In the genomic region with DNA sequence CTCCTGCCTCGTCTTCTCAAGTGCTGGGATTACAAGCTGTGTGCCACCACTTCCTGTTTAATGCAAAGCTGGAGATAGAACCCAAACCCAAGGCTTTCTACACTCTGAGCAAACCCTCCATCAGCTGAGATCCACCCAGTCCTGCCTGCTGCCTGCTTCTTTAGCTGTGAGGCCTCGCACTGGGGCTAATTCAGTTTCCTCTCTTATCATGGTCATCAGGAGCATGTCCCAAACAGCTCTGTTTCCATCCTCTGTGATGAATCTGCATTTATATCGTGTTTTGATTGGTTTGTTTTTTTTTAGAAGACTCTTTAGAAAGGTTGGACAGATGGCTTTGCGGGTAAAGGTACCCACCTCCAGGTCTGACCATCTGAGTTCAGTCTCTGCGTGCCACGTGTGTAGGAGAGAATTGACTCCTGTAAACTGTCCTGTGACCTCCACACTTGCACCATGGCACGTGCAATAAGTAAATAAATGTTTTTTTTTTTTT, we compare ENCODE assay signal across 9 mouse cellular contexts. TPM values are rescaled to one million over a fixed set of nuclear protein-coding genes. Genes with fewer than 3 reads are reported as not detected.
A peak's percentile ranks its signal among the peaks of the same experiment; 100 is the strongest.
DNase-seq lines count a peak whose midpoint lies in the region; ATAC-seq and TF ChIP-seq lines count a peak whose summit lies in the region.
"Had no signal": no experiment of that assay in that cellular context is flagged by ENCODE, and none has a peak within 500 bp of the region (broad histone marks: within the 10 kb centered on the region; RNA-seq: fewer than 3 reads in every experiment).

No protein-coding gene starts in this region.

- no peaks in the 10 kb centered on the region for H3K36me3 ChIP-seq in hindbrain, embryonic 11.5 days (ENCODE audit: control insufficient read depth, insufficient read depth, low read length)
- no peaks in the 10 kb centered on the region for H3K36me3 ChIP-seq in hindbrain, embryonic 12.5 days
- no peaks in the 10 kb centered on the region for H3K36me3 ChIP-seq in liver, adult 2 months (ENCODE audit: control insufficient read depth, insufficient read depth, low read length)

- WGBS in hindbrain, embryonic 11.5 days: 73% methylated on average over 7 of the region's 7 CpGs
- WGBS in hindbrain, embryonic 12.5 days: 67% methylated on average over 7 of the region's 7 CpGs
- WGBS in liver, adult 2 months: 27% methylated on average over 7 of the region's 7 CpGs

- peak overlapping the region; percentile 37; the same call in 1 of the 2 replicates for H3K27ac ChIP-seq in hindbrain, embryonic 11.5 days (ENCODE audit: low read depth, low read length)
- H3K27ac ChIP-seq in hindbrain, embryonic 12.5 days: no peak overlapping the region
- no peak overlapping the region for H3K27ac ChIP-seq in liver, adult 2 months (replicated peaks; ENCODE audit: insufficient read depth, low read depth, low read length)

- no peaks in the 10 kb centered on the region for H3K27me3 ChIP-seq in hindbrain, embryonic 11.5 days (ENCODE audit: control insufficient read depth, insufficient read depth, low read length)
- no peaks in the 10 kb centered on the region for H3K27me3 ChIP-seq in hindbrain, embryonic 12.5 days
- no peaks in the 10 kb centered on the region for H3K27me3 ChIP-seq in liver, adult 2 months (ENCODE audit: control insufficient read depth, insufficient read depth, low read length)

- H3K9me3 ChIP-seq in hindbrain, embryonic 11.5 days (ENCODE audit: control insufficient read depth, low read length): no peaks in the 10 kb centered on the region
- H3K9me3 ChIP-seq in hindbrain, embryonic 12.5 days (replicated peaks): no peaks in the 10 kb centered on the region

- no peak overlapping the region for H3K4me2 ChIP-seq in hindbrain, embryonic 11.5 days (replicated peaks; ENCODE audit: low read depth, low read length)
- H3K4me2 ChIP-seq in hindbrain, embryonic 12.5 days (replicated peaks): no peak overlapping the region

- peaks cover 4% of the 10 kb centered on the region; the same call in 1 of the 2 replicates for H3K4me1 ChIP-seq in hindbrain, embryonic 11.5 days (replicated peaks; ENCODE audit: control insufficient read depth, insufficient read depth, low read length)
- H3K4me1 ChIP-seq in hindbrain, embryonic 12.5 days: peaks cover 30% of the 10 kb centered on the region
- H3K4me1 ChIP-seq in liver, adult 2 months (ENCODE audit: control insufficient read depth, insufficient read depth, low read length): peaks cover 11% of the 10 kb centered on the region; the same call in 1 of the 2 replicates

- TF ChIP-seq CTCF in liver, adult 2 months (IDR thresholded peaks at IDR 0.05; ENCODE audit: low read depth, low read length): no peak

- no peak overlapping the region for H3K9ac ChIP-seq in hindbrain, embryonic 11.5 days (ENCODE audit: low read depth, low read length)
- H3K9ac ChIP-seq in hindbrain, embryonic 12.5 days: no peak overlapping the region
- H3K9ac ChIP-seq in liver, adult 2 months (ENCODE audit: low read depth, low read length): no peak overlapping the region

- no peaks in the 10 kb centered on the region for H3K79me2 ChIP-seq in liver, adult 2 months (ENCODE audit: control insufficient read depth, insufficient read depth, low read length)

- no peak overlapping the region for H3K4me3 ChIP-seq in hindbrain, embryonic 11.5 days (ENCODE audit: low read depth, low read length)
- H3K4me3 ChIP-seq in hindbrain, embryonic 12.5 days: no peak overlapping the region
- no peak overlapping the region for H3K4me3 ChIP-seq in liver, adult 2 months (ENCODE audit: insufficient read depth, low read depth, low read length)

- no peak for TF ChIP-seq POLR2A in liver, adult 2 months (IDR thresholded peaks at IDR 0.05; ENCODE audit: extremely low read depth, insufficient read depth, low read length)

- no peak for DNase-seq in hindbrain, embryonic 11.5 days (ENCODE audit: low spot score)
- peak; percentile 91 for DNase-seq in 416B (ENCODE audit: low read depth)
- peak; percentile 57 for DNase-seq in MEL-GATA-1-ER (ENCODE audit: extremely low read depth, low read depth)
- peak; percentile 61 for DNase-seq in liver, adult 2 months (ENCODE audit: extremely low read depth, low read depth, low spot score)
- DNase-seq in retina, postnatal 1 day: no peak
- DNase-seq in cerebellum, adult 11 months: no peak
- no peak for DNase-seq in frontal cortex, adult 2 months (ENCODE audit: extremely low spot score in 1 of 2, low spot score in 1 of 2)
- DNase-seq: gastrocnemius, postnatal 36 days had no signal

- no peak for ATAC-seq in hindbrain, embryonic 11.5 days (ENCODE audit: low FRiP score)
- ATAC-seq in hindbrain, embryonic 12.5 days (ENCODE audit: low FRiP score): no peak

RNA-seq across cellular contexts. Expression of a gene that starts 27.8 kb away (rescaled TPM):
- 3.2 and 4.8 TPM in 2 replicates for polyA plus RNA-seq in hindbrain, embryonic 11.5 days (2014; fragmentation: Nextera tagmentation; extraction: Ambion mirVana)
- 3.7 and 3.9 TPM in 2 replicates for polyA plus RNA-seq in hindbrain, embryonic 12.5 days (2016; fragmentation: Nextera tagmentation; extraction: Ambion mirVana)
- 4.2 and 5.6 TPM in 2 replicates for total RNA-seq in liver, adult 2 months (2014; rRNA removed)
- 2.4 and 2.9 TPM in 2 replicates for polyA plus RNA-seq in liver, adult 2 months (2012; rRNA removed)
- 1.8 and 2.4 TPM in 2 replicates for polyA plus RNA-seq in frontal cortex, adult 2 months (2012; rRNA removed)

Comparison
In these comparisons a context has a peak if more than half of its experiments do, and no peak if none do; other contexts are left out.
1. DNase-seq: peak in 416B (single experiment), MEL-GATA-1-ER (single experiment) and liver, adult 2 months (single experiment); none in hindbrain, embryonic 11.5 days (single experiment), retina, postnatal 1 day (single experiment), cerebellum, adult 11 months (single experiment) and frontal cortex, adult 2 months (0 of 2).